ENCODE assay signal across 15 mouse cellular contexts in genomic region chr19:12471866-12472265, GRCm38 (mm10). TPM values are rescaled to one million over a fixed set of nuclear protein-coding genes. Genes with fewer than 3 reads are reported as not detected.
DNase-seq lines count a peak whose midpoint lies in the region; ATAC-seq and TF ChIP-seq lines count a peak whose summit lies in the region.
"Had no signal": no experiment of that assay in that cellular context is flagged by ENCODE, and none has a peak within 500 bp of the region (broad histone marks: within the 10 kb centered on the region; RNA-seq: fewer than 3 reads in every experiment).

No protein-coding gene starts in this region.

- TF ChIP-seq POLR2A in bone marrow, adult 2 months (IDR thresholded peaks at IDR 0.05; ENCODE audit: borderline replicate concordance, control insufficient read depth, low read depth, low read length), result no peak

- no peak overlapping the region for H3K4me3 ChIP-seq in bone marrow, adult 2 months (replicated peaks; ENCODE audit: control insufficient read depth, low read depth, low read length)
- no peak overlapping the region for H3K4me3 ChIP-seq in forebrain, embryonic 11.5 days (ENCODE audit: low read depth, low read length)
- no peak overlapping the region for H3K4me3 ChIP-seq in forebrain, embryonic 14.5 days (ENCODE audit: low read depth, low read length)
- H3K4me3 ChIP-seq: heart, embryonic 13.5 days had no signal

- H3K4me2 ChIP-seq in forebrain, embryonic 11.5 days (ENCODE audit: low read depth, low read length, severe bottlenecking), result no peak overlapping the region
- H3K4me2 ChIP-seq in forebrain, embryonic 14.5 days (ENCODE audit: low read length), result no peak overlapping the region
- H3K4me2 ChIP-seq: heart, embryonic 13.5 days had no signal

- no peaks in the 10 kb centered on the region for H3K9me3 ChIP-seq in forebrain, embryonic 11.5 days (ENCODE audit: control insufficient read depth, low read length)
- H3K9me3 ChIP-seq in forebrain, embryonic 14.5 days (replicated peaks; ENCODE audit: control insufficient read depth, low read length), result no peaks in the 10 kb centered on the region
- H3K9me3 ChIP-seq: heart, embryonic 13.5 days had no signal

- ATAC-seq in forebrain, embryonic 11.5 days (replicated peaks; ENCODE audit: low FRiP score), result no peak
- no peak for ATAC-seq in forebrain, embryonic 14.5 days
- ATAC-seq: hindbrain, embryonic 16.5 days; liver, postnatal 0 days had no signal

- TF ChIP-seq CTCF in bone marrow, adult 2 months (IDR thresholded peaks at IDR 0.05; ENCODE audit: control insufficient read depth, insufficient read depth, low read length), result no peak

- H3K4me1 ChIP-seq in bone marrow, adult 2 months (ENCODE audit: control insufficient read depth, insufficient read depth, low read length), result peaks cover 5% of the 10 kb centered on the region
- H3K4me1 ChIP-seq in forebrain, embryonic 11.5 days (replicated peaks; ENCODE audit: control insufficient read depth, insufficient read depth, low read length), result no peaks in the 10 kb centered on the region
- peaks cover 2% of the 10 kb centered on the region; the same call in 1 of the 2 replicates for H3K4me1 ChIP-seq in forebrain, embryonic 14.5 days (ENCODE audit: control insufficient read depth, insufficient read depth, low read length)

- H3K36me3 ChIP-seq in forebrain, embryonic 11.5 days (ENCODE audit: control insufficient read depth, insufficient read depth, low read length), result peaks cover 10% of the 10 kb centered on the region
- H3K36me3 ChIP-seq in forebrain, embryonic 14.5 days (ENCODE audit: control insufficient read depth, insufficient read depth, low read length), result peaks cover 60% of the 10 kb centered on the region
- H3K36me3 ChIP-seq: heart, embryonic 13.5 days had no signal

- DNase-seq in thymus, postnatal 0 days (ENCODE audit: low spot score), result peak; percentile 33
- DNase-seq in thymus, postnatal 36 days, result no peak
- peak; percentile 53 for DNase-seq in lung, postnatal 25 days (ENCODE audit: low spot score)
- peak; percentile 43 for DNase-seq in testis, postnatal 10 days (ENCODE audit: low spot score)
- DNase-seq in c-Kit-positive CD71-positive TER-119-positive erythroid progenitor cells, embryonic 14.5 days (ENCODE audit: low spot score), result no peak
- no peak for DNase-seq in forebrain, embryonic 11.5 days (ENCODE audit: low spot score)
- no peak for DNase-seq in forebrain, embryonic 14.5 days (ENCODE audit: low spot score)
- DNase-seq: adrenal gland, postnatal 14 days; cerebellum, adult 2 months; left cerebral cortex, postnatal 4 days; liver, postnatal 0 days had no signal

- 47% methylated on average over 3 of the region's 3 CpGs for WGBS in bone marrow, adult 2 months
- 83% methylated on average over 3 of the region's 3 CpGs for WGBS in forebrain, embryonic 11.5 days
- WGBS in forebrain, embryonic 14.5 days, result 78% methylated on average over 3 of the region's 3 CpGs

- H3K27me3 ChIP-seq in forebrain, embryonic 11.5 days (ENCODE audit: control insufficient read depth, insufficient read depth, low read length), result no peaks in the 10 kb centered on the region
- H3K27me3 ChIP-seq in forebrain, embryonic 14.5 days (replicated peaks; ENCODE audit: control insufficient read depth, insufficient read depth, low read length), result no peaks in the 10 kb centered on the region
- H3K27me3 ChIP-seq: heart, embryonic 13.5 days had no signal

- H3K27ac ChIP-seq in bone marrow, adult 2 months (ENCODE audit: control insufficient read depth, insufficient read depth, low read depth, low read length, poor library complexity), result peak overlapping the region; percentile 5; the same call in 1 of the 2 replicates
- no peak overlapping the region for H3K27ac ChIP-seq in forebrain, embryonic 11.5 days (ENCODE audit: low read depth, low read length)
- no peak overlapping the region for H3K27ac ChIP-seq in forebrain, embryonic 14.5 days (ENCODE audit: low read depth, low read length)
- H3K27ac ChIP-seq: heart, embryonic 13.5 days had no signal

- H3K9ac ChIP-seq in forebrain, embryonic 11.5 days (ENCODE audit: low read length), result no peak overlapping the region
- H3K9ac ChIP-seq in forebrain, embryonic 14.5 days (ENCODE audit: low read length), result no peak overlapping the region
- H3K9ac ChIP-seq: heart, embryonic 13.5 days; liver, postnatal 0 days had no signal

RNA-seq across cellular contexts. Expression of gene Mpeg1, which starts 11.3 kb away (rescaled TPM):
- 2.6 and 2.9 TPM in 2 replicates for polyA plus RNA-seq in thymus, postnatal 0 days (2015; fragmentation: Nextera tagmentation; extraction: Ambion mirVana)
- polyA plus RNA-seq in bone marrow, adult 2 months (2011; ENCODE audit: insufficient read depth, insufficient read length, low replicate concordance, missing spikeins), result 20.5 and 54.7 TPM in 2 replicates
- polyA plus RNA-seq in forebrain, embryonic 11.5 days (2014; fragmentation: Nextera tagmentation; extraction: Ambion mirVana), result 0.28 and 0.41 TPM in 2 replicates
- polyA plus RNA-seq in forebrain, embryonic 14.5 days (2014; fragmentation: Nextera tagmentation; extraction: Ambion mirVana), result 0.55 and 0.75 TPM in 2 replicates

RNA-seq across cellular contexts. Expression of gene Dtx4, which starts 29.4 kb away (rescaled TPM):
- 3.4 and 4.3 TPM in 2 replicates for polyA plus RNA-seq in thymus, postnatal 0 days (2015; fragmentation: Nextera tagmentation; extraction: Ambion mirVana)
- polyA plus RNA-seq in bone marrow, adult 2 months (2011; ENCODE audit: insufficient read depth, insufficient read length, low replicate concordance, missing spikeins), result 2.3 and 6.7 TPM in 2 replicates
- 39.8 and 40.2 TPM in 2 replicates for polyA plus RNA-seq in forebrain, embryonic 11.5 days (2014; fragmentation: Nextera tagmentation; extraction: Ambion mirVana)
- 15.3 and 18.2 TPM in 2 replicates for polyA plus RNA-seq in forebrain, embryonic 14.5 days (2014; fragmentation: Nextera tagmentation; extraction: Ambion mirVana)

RNA-seq across cellular contexts. Expression of gene Pfpl, which starts 44.2 kb away (rescaled TPM):
- not detected in 2 replicates for polyA plus RNA-seq in thymus, postnatal 0 days (2015; fragmentation: Nextera tagmentation; extraction: Ambion mirVana)
- not detected in 2 replicates for polyA plus RNA-seq in bone marrow, adult 2 months (2011; ENCODE audit: insufficient read depth, insufficient read length, low replicate concordance, missing spikeins)
- polyA plus RNA-seq in forebrain, embryonic 11.5 days (2014; fragmentation: Nextera tagmentation; extraction: Ambion mirVana), result not detected in 2 replicates
- not detected in 2 replicates for polyA plus RNA-seq in forebrain, embryonic 14.5 days (2014; fragmentation: Nextera tagmentation; extraction: Ambion mirVana)
- polyA plus RNA-seq: cerebellum, adult 2 months; heart, embryonic 13.5 days; hindbrain, embryonic 16.5 days; large intestine, adult 2 months; liver, postnatal 0 days had no signal

RNA-seq across cellular contexts. Expression of gene Olfr1441, which starts 54.6 kb away (rescaled TPM):
- not detected in 2 replicates for polyA plus RNA-seq in thymus, postnatal 0 days (2015; fragmentation: Nextera tagmentation; extraction: Ambion mirVana)
- not detected in 2 replicates for polyA plus RNA-seq in bone marrow, adult 2 months (2011; ENCODE audit: insufficient read depth, insufficient read length, low replicate concordance, missing spikeins)
- polyA plus RNA-seq in forebrain, embryonic 11.5 days (2014; fragmentation: Nextera tagmentation; extraction: Ambion mirVana), result not detected in 2 replicates
- polyA plus RNA-seq in forebrain, embryonic 14.5 days (2014; fragmentation: Nextera tagmentation; extraction: Ambion mirVana), result not detected in 2 replicates
- polyA plus RNA-seq: cerebellum, adult 2 months; heart, embryonic 13.5 days; hindbrain, embryonic 16.5 days; large intestine, adult 2 months; liver, postnatal 0 days had no signal

Comparison
In these comparisons a context has a peak if more than half of its experiments do, and no peak if none do; other contexts are left out.
1. DNase-seq: peak in thymus, postnatal 0 days (single experiment), lung, postnatal 25 days (single experiment) and testis, postnatal 10 days (single experiment); none in thymus, postnatal 36 days (0 of 2), c-Kit-positive CD71-positive TER-119-positive erythroid progenitor cells, embryonic 14.5 days (single experiment), forebrain, embryonic 11.5 days (single experiment) and forebrain, embryonic 14.5 days (single experiment).